Mouse (Mus musculus) hindbrain, embryonic 16.5 days (tissue): ENCODE data around the gene Klhdc10. TPM values are rescaled to one million over a fixed set of nuclear protein-coding genes. Genes with fewer than 3 reads are reported as not detected.

Experiments
- ATAC-seq: fragments of 200-750 bp; cut with Nextera tagmentation; 2 replicates; pipeline ENCODE4 v1.8.0; 2017; ENCODE audit warnings: moderate TSS enrichment, moderate library complexity
- H3K27ac ChIP-seq: fragments of 300-500 bp; sonication (generic); 2 replicates; pipeline ENCODE4 v1.5.1; 2014; ENCODE audit warnings: low read depth, mild to moderate bottlenecking, control low read depth, low read length, moderate library complexity
- H3K27me3 ChIP-seq: fragments of 300-500 bp; sonication (generic); replicated peaks from 2 replicates; pipeline ENCODE4 v1.6.1; 2014; ENCODE audit warnings: low read length; ENCODE audit not compliant: control insufficient read depth, insufficient read depth
- H3K36me3 ChIP-seq: fragments of 300-500 bp; sonication (generic); 2 replicates; pipeline ENCODE4 v1.6.1; 2014; ENCODE audit warnings: mild to moderate bottlenecking, low read length, moderate library complexity, mixed read lengths; ENCODE audit not compliant: control insufficient read depth, insufficient read depth
- H3K4me1 ChIP-seq: fragments of 300-500 bp; sonication (generic); 2 replicates; pipeline ENCODE4 v1.6.1; 2014; ENCODE audit warnings: low read depth, low read length; ENCODE audit not compliant: control insufficient read depth, insufficient read depth
- H3K4me2 ChIP-seq: fragments of 300-500 bp; sonication (generic); 2 replicates; pipeline ENCODE4 v1.6.1; 2014; ENCODE audit warnings: mild to moderate bottlenecking, low read length, control low read depth, moderate library complexity
- H3K4me3 ChIP-seq: fragments of 300-500 bp; sonication (generic); 2 replicates; pipeline ENCODE4 v1.5.1; 2014; ENCODE audit warnings: mild to moderate bottlenecking, low read length, control low read depth, moderate library complexity
- H3K9ac ChIP-seq: fragments of 300-500 bp; sonication (generic); 2 replicates; pipeline ENCODE4 v1.6.1; 2014; ENCODE audit warnings: low read depth, mild to moderate bottlenecking, control low read depth, low read length, moderate library complexity
- H3K9me3 ChIP-seq: fragments of 300-500 bp; sonication (generic); 2 replicates; pipeline ENCODE4 v1.6.1; 2014; ENCODE audit warnings: mild to moderate bottlenecking, low read length, moderate library complexity; ENCODE audit not compliant: control insufficient read depth
- WGBS: fragments of 180-500 bp; shearing (Covaris S2); extraction: QIAGEN DNeasy Blood & Tissue Kit; methylation state at CpG from one replicate; pipeline ENCODE4 v1.1.7; 2014; 5-methylcytosine and 5-hydroxymethylcytosine counted together
- polyA plus RNA-seq: library from polyadenylated mRNA; unstranded; fragments of >200 nt; fragmentation: Nextera tagmentation; extraction: Ambion mirVana; gene quantifications from 2 replicates; pipeline ENCODE4 v1.2.1, GENCODE M21; 2015

The Klhdc10 gene
- 27.8 and 34.9 TPM in 2 replicates for polyA plus RNA-seq

DNA sequence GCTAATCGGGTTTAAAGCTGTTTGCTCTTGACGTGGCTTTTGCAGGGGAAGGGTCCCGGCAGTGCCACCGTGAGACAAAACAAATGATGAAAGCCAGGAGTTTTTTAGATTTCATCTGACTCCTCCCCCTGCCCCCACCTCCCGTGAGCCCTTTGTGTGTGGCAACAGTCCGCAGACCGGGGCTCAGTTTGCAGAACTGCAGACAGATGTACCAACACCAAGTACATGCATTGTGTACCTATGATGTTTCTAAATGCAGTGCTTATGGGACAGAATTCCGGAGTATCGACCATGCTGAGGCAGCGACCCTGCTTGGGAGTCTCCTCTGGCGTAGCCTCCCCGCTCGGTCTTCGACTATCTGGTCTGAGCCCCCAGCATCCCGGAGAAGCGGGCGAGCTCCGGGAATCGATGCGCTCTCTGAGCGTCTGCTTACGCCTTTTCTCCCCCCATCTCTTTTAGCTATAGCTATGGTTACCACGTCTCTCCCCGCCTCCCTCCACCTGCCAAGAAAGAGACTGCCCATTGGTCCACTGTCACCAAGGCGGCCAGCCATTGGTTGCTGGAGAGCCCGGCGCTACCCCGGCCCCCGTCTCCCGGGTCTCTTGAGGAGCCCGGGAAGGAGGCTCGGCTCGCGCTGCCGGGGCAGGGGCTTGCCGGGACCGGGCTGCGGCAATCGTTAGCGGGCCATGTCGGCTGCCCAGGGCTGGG, at the start of gene Klhdc10:
TSS of gene Klhdc10 (plus strand) at position 561 of the 708 bp plus-strand sequence.
- H3K4me3 ChIP-seq, result peak within 1 kb of the TSS; percentile 88
- peak within 1 kb of the TSS; percentile 98 for H3K27ac ChIP-seq
- H3K36me3 ChIP-seq, result no peaks in the 10 kb centered on the region
- under 1% methylated on average over 41 of the region's 41 CpGs for WGBS
- peak within 1 kb of the TSS; percentile 62 for H3K4me2 ChIP-seq
- H3K27me3 ChIP-seq, result no peaks in the 10 kb centered on the region
- H3K9ac ChIP-seq, result peak within 1 kb of the TSS; percentile 98
- no peaks in the 10 kb centered on the region for H3K9me3 ChIP-seq
- peak; percentile 100 for ATAC-seq
- peaks cover 8% of the 10 kb centered on the region for H3K4me1 ChIP-seq

DNA sequence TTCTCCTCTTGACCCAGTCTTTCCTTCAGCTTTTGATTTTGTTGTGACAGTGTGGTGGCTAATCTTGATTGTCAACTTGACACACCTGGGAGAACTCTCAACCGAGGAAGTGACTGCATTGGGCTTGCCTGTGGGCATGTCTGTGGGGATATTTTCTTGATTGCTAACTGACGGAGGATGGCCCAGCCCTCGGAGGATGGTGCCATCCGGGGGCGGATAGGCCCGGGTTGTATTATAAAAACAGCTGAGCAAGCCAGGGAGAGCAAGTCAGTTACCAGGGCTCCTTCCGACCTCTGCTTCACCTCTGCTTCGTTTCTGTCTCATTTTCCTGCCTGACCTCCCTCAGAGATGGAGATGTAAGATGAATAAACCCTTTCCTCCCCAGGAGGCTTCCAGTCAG, 48.9 kb upstream of the Klhdc10 start:
- no peaks in the 10 kb centered on the region for H3K4me1 ChIP-seq
- H3K27ac ChIP-seq, result no peak overlapping the region
- no peaks in the 10 kb centered on the region for H3K9me3 ChIP-seq
- H3K36me3 ChIP-seq, result no peaks in the 10 kb centered on the region
- no peaks in the 10 kb centered on the region for H3K27me3 ChIP-seq
- 46% methylated on average over 8 of the region's 8 CpGs for WGBS
- H3K4me2 ChIP-seq, result no peak overlapping the region
- H3K9ac ChIP-seq, result no peak overlapping the region
- H3K4me3 ChIP-seq, result no peak overlapping the region
- no peak for ATAC-seq

DNA sequence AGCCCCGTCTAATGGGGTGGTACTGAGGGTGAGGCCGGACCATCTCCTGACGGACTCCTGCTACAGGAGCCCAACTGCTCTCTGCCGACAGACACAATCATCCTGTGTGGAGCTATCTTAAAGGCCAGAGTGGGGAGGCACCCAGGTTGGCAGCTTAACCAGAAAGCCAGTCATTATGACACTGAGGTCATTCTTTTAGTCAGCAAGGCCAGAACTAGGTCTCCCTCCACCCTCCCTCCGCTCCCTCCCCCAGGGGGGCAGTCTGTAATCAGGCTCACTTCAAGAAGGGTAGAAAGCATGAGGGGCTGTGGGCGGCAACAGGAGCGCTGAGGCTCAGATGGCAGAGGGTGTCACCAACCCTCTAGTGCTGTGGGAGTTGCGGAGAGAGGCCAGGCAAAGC, 48.0 kb upstream of the Klhdc10 start:
- H3K4me2 ChIP-seq, result no peak overlapping the region
- H3K9ac ChIP-seq, result no peak overlapping the region
- no peak overlapping the region for H3K27ac ChIP-seq
- H3K27me3 ChIP-seq, result no peaks in the 10 kb centered on the region
- no peak for ATAC-seq
- H3K36me3 ChIP-seq, result no peaks in the 10 kb centered on the region
- H3K4me1 ChIP-seq, result no peaks in the 10 kb centered on the region
- H3K9me3 ChIP-seq, result no peaks in the 10 kb centered on the region
- no peak overlapping the region for H3K4me3 ChIP-seq
- WGBS, result 79% methylated on average over 8 of the region's 8 CpGs

GRCm38 (mm10) chr6:30354760-30355159, 46.9 kb upstream of the Klhdc10 start:
- no peak for ATAC-seq
- Histone ChIP-seq H3K4me1 (no peaks in the 10 kb centered on the region), H3K4me2 (no peak overlapping the region), H3K4me3 (no peak overlapping the region), H3K36me3 (no peaks in the 10 kb centered on the region), H3K27me3 (no peaks in the 10 kb centered on the region), H3K27ac (no peak overlapping the region), H3K9me3 (no peaks in the 10 kb centered on the region), H3K9ac (no peak overlapping the region)
- 52% methylated on average over 5 of the region's 5 CpGs for WGBS

DNA sequence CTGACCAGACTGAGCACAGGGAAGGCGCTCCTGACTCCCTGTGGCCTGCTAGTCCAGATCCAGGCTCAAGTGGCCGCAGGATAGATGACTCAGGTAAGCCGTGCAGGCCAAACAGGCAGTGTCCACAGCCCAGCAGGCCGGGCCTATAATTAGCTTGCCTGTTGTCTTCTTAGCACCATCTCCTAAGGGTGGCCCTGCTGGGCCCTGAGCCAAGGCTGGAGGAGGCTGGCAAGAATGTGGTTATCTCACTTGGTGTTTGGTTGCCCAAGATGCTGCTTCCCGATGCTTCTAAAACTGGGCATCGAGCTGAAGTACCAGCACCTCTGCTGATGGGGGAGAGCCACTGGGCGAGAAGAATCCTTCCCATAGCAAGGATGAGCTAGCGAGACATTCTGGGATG, 46.0 kb upstream of the Klhdc10 start:
- H3K4me2 ChIP-seq, result no peak overlapping the region
- no peaks in the 10 kb centered on the region for H3K9me3 ChIP-seq
- H3K9ac ChIP-seq, result no peak overlapping the region
- H3K4me1 ChIP-seq, result no peaks in the 10 kb centered on the region
- no peak for ATAC-seq
- H3K4me3 ChIP-seq, result no peak overlapping the region
- no peaks in the 10 kb centered on the region for H3K27me3 ChIP-seq
- no peaks in the 10 kb centered on the region for H3K36me3 ChIP-seq
- 90% methylated on average over 8 of the region's 8 CpGs for WGBS
- H3K27ac ChIP-seq, result no peak overlapping the region

DNA sequence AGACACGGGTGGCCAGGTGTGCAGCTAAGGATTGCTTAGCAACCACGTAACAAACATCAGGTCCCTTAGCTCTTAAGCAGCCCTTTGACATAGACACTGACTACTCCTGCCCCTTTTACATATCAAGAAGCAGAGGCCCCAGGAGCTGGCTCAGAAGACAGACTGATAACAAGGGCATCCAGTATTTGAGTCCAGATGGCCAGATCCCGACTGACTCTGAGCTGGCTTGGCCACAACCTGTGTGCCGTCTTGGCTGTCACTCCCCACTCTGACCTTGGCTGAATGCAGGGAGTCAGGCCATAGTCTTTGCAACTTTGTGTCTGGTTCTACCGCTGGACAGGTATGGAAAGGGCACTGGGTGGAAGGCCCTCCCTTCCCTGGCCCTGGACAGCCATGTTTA, 45.5 kb upstream of the Klhdc10 start:
- Histone ChIP-seq H3K9ac (no peak overlapping the region), H3K27me3 (no peaks in the 10 kb centered on the region), H3K4me1 (no peaks in the 10 kb centered on the region), H3K27ac (no peak overlapping the region), H3K36me3 (no peaks in the 10 kb centered on the region), H3K9me3 (no peaks in the 10 kb centered on the region), H3K4me2 (no peak overlapping the region), H3K4me3 (no peak overlapping the region)
- 74% methylated on average over 5 of the region's 5 CpGs for WGBS
- no peak for ATAC-seq

- no peak for ATAC-seq
- H3K9me3 ChIP-seq, result no peaks in the 10 kb centered on the region
- 89% methylated on average over 12 of the region's 12 CpGs for WGBS
- H3K36me3 ChIP-seq, result no peaks in the 10 kb centered on the region
- H3K4me2 ChIP-seq, result no peak overlapping the region
- H3K4me1 ChIP-seq, result no peaks in the 10 kb centered on the region
- no peak overlapping the region for H3K9ac ChIP-seq
- no peaks in the 10 kb centered on the region for H3K27me3 ChIP-seq
- no peak overlapping the region for H3K4me3 ChIP-seq
- H3K27ac ChIP-seq, result no peak overlapping the region
Measured at GRCm38 (mm10) chr6:30356680-30357079, 45.0 kb upstream of the Klhdc10 start.

- Histone ChIP-seq H3K36me3 (no peaks in the 10 kb centered on the region), H3K4me3 (no peak overlapping the region), H3K27ac (no peak overlapping the region), H3K9ac (no peak overlapping the region), H3K4me2 (0 out of 2 replicates have a peak overlapping the region, but pooled peaks have one; percentile 20), H3K4me1 (no peaks in the 10 kb centered on the region), H3K9me3 (no peaks in the 10 kb centered on the region), H3K27me3 (no peaks in the 10 kb centered on the region)
- WGBS, result 21% methylated on average over 9 of the region's 9 CpGs
- ATAC-seq, result peak; percentile 81
Measured at GRCm38 (mm10) chr6:30357561-30358177, 44.0 kb upstream of the Klhdc10 start.

- Histone ChIP-seq H3K4me2 (no peak overlapping the region), H3K27me3 (no peaks in the 10 kb centered on the region), H3K9me3 (no peaks in the 10 kb centered on the region), H3K9ac (no peak overlapping the region), H3K27ac (no peak overlapping the region), H3K4me1 (no peaks in the 10 kb centered on the region), H3K36me3 (0 out of 2 replicates have a peak, but pooled peaks cover 4% of the 10 kb centered on the region), H3K4me3 (no peak overlapping the region)
- ATAC-seq, result no peak
- WGBS, result 72% methylated on average over 12 of the region's 12 CpGs
Measured at GRCm38 (mm10) chr6:30359762-30360509, 41.7 kb upstream of the Klhdc10 start.
